Mouse (Mus musculus): ENCODE data around the gene D430042O09Rik. TPM values are rescaled to one million over a fixed set of nuclear protein-coding genes. Genes with fewer than 3 reads are reported as not detected.
"Not testable (repeated sequence)": the region's sequence is repeated elsewhere in the genome, so short reads cannot be mapped to it uniquely, and the experiment has no call there.

D430042O09Rik gene
- polyA plus RNA-seq, 1 experiment = 13.0 TPM

GRCm38 (mm10) chr7:125707186-125707585 is 502 bp upstream of the D430042O09Rik start:
- TF ChIP-seq POLR2A (IDR thresholded peaks at IDR 0.05; ENCODE audit: low read depth, low read length) = no peak
- H3K4me1 ChIP-seq (ENCODE audit: control insufficient read depth, insufficient read depth, low read length) = peaks cover 6% of the 10 kb centered on the region
- peak overlapping the region; percentile 69 for H3K27ac ChIP-seq (ENCODE audit: insufficient read depth, low read length)
- H3K4me3 ChIP-seq (ENCODE audit: insufficient read depth, low read length) = peak overlapping the region; percentile 78

- Histone ChIP-seq H3K4me3 (ENCODE audit: insufficient read depth, low read length) (peak overlapping the region; percentile 78), H3K27ac (ENCODE audit: insufficient read depth, low read length) (no peak overlapping the region), H3K4me1 (ENCODE audit: control insufficient read depth, insufficient read depth, low read length) (peaks cover 6% of the 10 kb centered on the region)
- TF ChIP-seq POLR2A (IDR thresholded peaks at IDR 0.05; ENCODE audit: low read depth, low read length) (no peak), CTCF (IDR thresholded peaks at IDR 0.05; ENCODE audit: borderline replicate concordance, insufficient read depth, low read length) (no peak)
Observed at GRCm38 (mm10) chr7:125708100-125708499, 412 bp downstream of the D430042O09Rik start.

GRCm38 (mm10) chr7:125713542-125714055 is 5.9 kb downstream of the D430042O09Rik start:
- H3K4me1 ChIP-seq (ENCODE audit: control insufficient read depth, insufficient read depth, low read length); H3K27ac ChIP-seq (ENCODE audit: insufficient read depth, low read length); H3K4me3 ChIP-seq (ENCODE audit: insufficient read depth, low read length): not testable (repeated sequence)

- Histone ChIP-seq H3K4me1 (ENCODE audit: control insufficient read depth, insufficient read depth, low read length) (peaks cover 8% of the 10 kb centered on the region; the same call in 1 of the 2 replicates), H3K27ac (ENCODE audit: insufficient read depth, low read length) (no peak overlapping the region)
- TF ChIP-seq CTCF (IDR thresholded peaks at IDR 0.05; ENCODE audit: borderline replicate concordance, insufficient read depth, low read length) = no peak
- no peak for TF ChIP-seq POLR2A (IDR thresholded peaks at IDR 0.05; ENCODE audit: low read depth, low read length)
Observed at GRCm38 (mm10) chr7:125714803-125715202, 7.1 kb downstream of the D430042O09Rik start.

GRCm38 (mm10) chr7:125716724-125717123 is 9.0 kb downstream of the D430042O09Rik start:
- peaks cover 8% of the 10 kb centered on the region; the same call in 1 of the 2 replicates for H3K4me1 ChIP-seq (ENCODE audit: control insufficient read depth, insufficient read depth, low read length)
- TF ChIP-seq CTCF (IDR thresholded peaks at IDR 0.05; ENCODE audit: borderline replicate concordance, insufficient read depth, low read length) (no peak), POLR2A (IDR thresholded peaks at IDR 0.05; ENCODE audit: low read depth, low read length) (peak; percentile 17; the same call in 1 of the 2 replicates)
- no peak overlapping the region for H3K4me3 ChIP-seq (ENCODE audit: insufficient read depth, low read length)
- H3K27ac ChIP-seq (ENCODE audit: insufficient read depth, low read length) = peak overlapping the region; percentile 24; the same call in 1 of the 2 replicates

More at GRCm38 (mm10) chr7:125714803-125715202, 7.1 kb downstream of the D430042O09Rik start:
- H3K4me3 ChIP-seq (ENCODE audit: insufficient read depth, low read length) = no peak overlapping the region

- TF ChIP-seq POLR2A (IDR thresholded peaks at IDR 0.05; ENCODE audit: low read depth, low read length) (no peak), CTCF (IDR thresholded peaks at IDR 0.05; ENCODE audit: borderline replicate concordance, insufficient read depth, low read length) (no peak)
- Histone ChIP-seq H3K4me3 (ENCODE audit: insufficient read depth, low read length) (no peak overlapping the region), H3K4me1 (ENCODE audit: control insufficient read depth, insufficient read depth, low read length) (peaks cover 8% of the 10 kb centered on the region; the same call in 1 of the 2 replicates), H3K27ac (ENCODE audit: insufficient read depth, low read length) (no peak overlapping the region)
Observed at GRCm38 (mm10) chr7:125717612-125718011, 9.9 kb downstream of the D430042O09Rik start.

GRCm38 (mm10) chr7:125720370-125720769 is 12.7 kb downstream of the D430042O09Rik start:
- TF ChIP-seq CTCF (IDR thresholded peaks at IDR 0.05; ENCODE audit: borderline replicate concordance, insufficient read depth, low read length) (no peak), POLR2A (IDR thresholded peaks at IDR 0.05; ENCODE audit: low read depth, low read length) (no peak)
- Histone ChIP-seq H3K4me1 (ENCODE audit: control insufficient read depth, insufficient read depth, low read length) (peaks cover 8% of the 10 kb centered on the region; the same call in 1 of the 2 replicates), H3K4me3 (ENCODE audit: insufficient read depth, low read length) (no peak overlapping the region), H3K27ac (ENCODE audit: insufficient read depth, low read length) (no peak overlapping the region)

- no peak overlapping the region for H3K4me3 ChIP-seq (ENCODE audit: insufficient read depth, low read length)
- H3K27ac ChIP-seq (ENCODE audit: insufficient read depth, low read length) = no peak overlapping the region
- H3K4me1 ChIP-seq (ENCODE audit: control insufficient read depth, insufficient read depth, low read length) = peaks cover 8% of the 10 kb centered on the region; the same call in 1 of the 2 replicates
Observed at GRCm38 (mm10) chr7:125721033-125721432, 13.3 kb downstream of the D430042O09Rik start.

GRCm38 (mm10) chr7:125722127-125722526 is 14.4 kb downstream of the D430042O09Rik start:
- Histone ChIP-seq H3K4me3 (ENCODE audit: insufficient read depth, low read length) (no peak overlapping the region), H3K27ac (ENCODE audit: insufficient read depth, low read length) (no peak overlapping the region), H3K4me1 (ENCODE audit: control insufficient read depth, insufficient read depth, low read length) (no peaks in the 10 kb centered on the region)
- TF ChIP-seq CTCF (IDR thresholded peaks at IDR 0.05; ENCODE audit: borderline replicate concordance, insufficient read depth, low read length) = no peak
- TF ChIP-seq POLR2A (IDR thresholded peaks at IDR 0.05; ENCODE audit: low read depth, low read length) = no peak

More at GRCm38 (mm10) chr7:125721033-125721432, 13.3 kb downstream of the D430042O09Rik start:
- TF ChIP-seq POLR2A (IDR thresholded peaks at IDR 0.05; ENCODE audit: low read depth, low read length) = no peak
- TF ChIP-seq CTCF (IDR thresholded peaks at IDR 0.05; ENCODE audit: borderline replicate concordance, insufficient read depth, low read length) = no peak

- TF ChIP-seq CTCF (IDR thresholded peaks at IDR 0.05; ENCODE audit: borderline replicate concordance, insufficient read depth, low read length) (no peak), POLR2A (IDR thresholded peaks at IDR 0.05; ENCODE audit: low read depth, low read length) (no peak)
- H3K4me1 ChIP-seq (ENCODE audit: control insufficient read depth, insufficient read depth, low read length) = no peaks in the 10 kb centered on the region
Observed at GRCm38 (mm10) chr7:125723189-125723972, 15.7 kb downstream of the D430042O09Rik start.

More at GRCm38 (mm10) chr7:125723189-125723972, 15.7 kb downstream of the D430042O09Rik start:
- Histone ChIP-seq H3K4me3 (ENCODE audit: insufficient read depth, low read length) (no peak overlapping the region), H3K27ac (ENCODE audit: insufficient read depth, low read length) (no peak overlapping the region)
